Mouse (Mus musculus) yolk sac, embryonic 10.5 days (tissue): ENCODE data around the gene Tacc2.
A peak's percentile ranks its signal among the peaks of the same experiment; 100 is the strongest.

ENCODE experiments used
- DNase-seq: peaks from one replicate; pipeline ENCODE4 v3.0.0-alpha.2; 2017; ENCODE audit warnings: low spot score

Gene Tacc2

GRCm38 (mm10) chr7:130690869-130691268, 113.6 kb downstream of the Tacc2 start:
- DNase-seq: no peak

GRCm38 (mm10) chr7:130691931-130692330, 114.7 kb downstream of the Tacc2 start:
- DNase-seq: no peak

GRCm38 (mm10) chr7:130692392-130692942, 115.2 kb downstream of the Tacc2 start:
- peak; percentile 71 for DNase-seq

- DNase-seq: peak; percentile 66
Observed at GRCm38 (mm10) chr7:130692943-130693799, 115.9 kb downstream of the Tacc2 start.

- no peak for DNase-seq
Observed at GRCm38 (mm10) chr7:130693800-130694193, 116.6 kb downstream of the Tacc2 start.

- no peak for DNase-seq
Observed at GRCm38 (mm10) chr7:130695669-130696338, 118.6 kb downstream of the Tacc2 start.

GRCm38 (mm10) chr7:130696347-130697234, 119.4 kb downstream of the Tacc2 start:
- DNase-seq: no peak

- DNase-seq: no peak
Observed at GRCm38 (mm10) chr7:130698480-130698879, 121.2 kb downstream of the Tacc2 start.

GRCm38 (mm10) chr7:130701336-130701735, 124.1 kb downstream of the Tacc2 start:
- DNase-seq: no peak

- no peak for DNase-seq
Observed at GRCm38 (mm10) chr7:130705230-130705629, 128.0 kb downstream of the Tacc2 start.

GRCm38 (mm10) chr7:130708940-130709339, 131.7 kb downstream of the Tacc2 start:
- DNase-seq: peak; percentile 65

GRCm38 (mm10) chr7:130709372-130710274, 132.4 kb downstream of the Tacc2 start:
- no peak for DNase-seq

- no peak for DNase-seq
Observed at GRCm38 (mm10) chr7:130711851-130712250, 134.6 kb downstream of the Tacc2 start.

GRCm38 (mm10) chr7:130713319-130713718, 136.1 kb downstream of the Tacc2 start:
- DNase-seq: no peak

GRCm38 (mm10) chr7:130715467-130715866, 138.2 kb downstream of the Tacc2 start:
- no peak for DNase-seq

GRCm38 (mm10) chr7:130716341-130716740, 139.1 kb downstream of the Tacc2 start:
- no peak for DNase-seq

GRCm38 (mm10) chr7:130716989-130717388, 139.8 kb downstream of the Tacc2 start:
- DNase-seq: no peak

GRCm38 (mm10) chr7:130719931-130720598, 142.8 kb downstream of the Tacc2 start:
- DNase-seq: no peak

- no peak for DNase-seq
Observed at GRCm38 (mm10) chr7:130720646-130721335, 143.6 kb downstream of the Tacc2 start.

- DNase-seq: no peak
Observed at GRCm38 (mm10) chr7:130726185-130726584, 148.9 kb downstream of the Tacc2 start.
